Mouse (Mus musculus) kidney, adult 18-20 months (tissue): Measurements from ENCODE around the gene Csrp2.

Source experiments
- DNase-seq: peaks from one replicate; pipeline ENCODE4 v3.0.0; 2021

Gene Csrp2

GRCm38 (mm10) chr10:110931913-110932560 lies 12.4 kb downstream of the Csrp2 start:
- DNase-seq: no peak

- DNase-seq: no peak
These were observed 14.0 kb downstream of the Csrp2 start for GRCm38 (mm10) chr10:110933584-110933983.

GRCm38 (mm10) chr10:110935081-110935480 lies 15.5 kb downstream of the Csrp2 start:
- DNase-seq: no peak

- DNase-seq: no peak
These were observed 16.1 kb downstream of the Csrp2 start for GRCm38 (mm10) chr10:110935669-110936068.

- no peak for DNase-seq
These were observed 18.8 kb downstream of the Csrp2 start for GRCm38 (mm10) chr10:110938361-110938760.

- DNase-seq: no peak
These were observed 19.4 kb downstream of the Csrp2 start for GRCm38 (mm10) chr10:110938841-110939549.

- DNase-seq: no peak
These were observed 20.1 kb downstream of the Csrp2 start for GRCm38 (mm10) chr10:110939717-110940116.

- DNase-seq: no peak
These were observed 21.3 kb downstream of the Csrp2 start for GRCm38 (mm10) chr10:110940740-110941398.

- no peak for DNase-seq
These were observed 22.4 kb downstream of the Csrp2 start for GRCm38 (mm10) chr10:110941968-110942367.

- DNase-seq: no peak
These were observed 23.2 kb downstream of the Csrp2 start for GRCm38 (mm10) chr10:110942806-110943205.

- DNase-seq: no peak
These were observed 24.6 kb downstream of the Csrp2 start for GRCm38 (mm10) chr10:110944175-110944574.

GRCm38 (mm10) chr10:110945966-110946365 lies 26.4 kb downstream of the Csrp2 start:
- DNase-seq: no peak

GRCm38 (mm10) chr10:110947574-110947973 lies 28.0 kb downstream of the Csrp2 start:
- no peak for DNase-seq

- no peak for DNase-seq
These were observed 31.5 kb downstream of the Csrp2 start for GRCm38 (mm10) chr10:110951112-110951511.

- no peak for DNase-seq
These were observed 32.2 kb downstream of the Csrp2 start for GRCm38 (mm10) chr10:110951748-110952147.

- no peak for DNase-seq
These were observed 32.7 kb downstream of the Csrp2 start for GRCm38 (mm10) chr10:110952271-110952670.

- DNase-seq: peak; percentile 83
These were observed 33.4 kb downstream of the Csrp2 start for GRCm38 (mm10) chr10:110952937-110953451.

GRCm38 (mm10) chr10:110958879-110959278 lies 39.3 kb downstream of the Csrp2 start:
- DNase-seq: no peak

- DNase-seq: no peak
These were observed 40.2 kb downstream of the Csrp2 start for GRCm38 (mm10) chr10:110959781-110960180.

GRCm38 (mm10) chr10:110960841-110961240 lies 41.3 kb downstream of the Csrp2 start:
- no peak for DNase-seq

GRCm38 (mm10) chr10:110962172-110962571 lies 42.6 kb downstream of the Csrp2 start:
- DNase-seq: no peak

- DNase-seq: no peak
These were observed 51.5 kb downstream of the Csrp2 start for GRCm38 (mm10) chr10:110971044-110971443.

- DNase-seq: no peak
These were observed 51.9 kb downstream of the Csrp2 start for GRCm38 (mm10) chr10:110971483-110971882.

- no peak for DNase-seq
These were observed 52.4 kb downstream of the Csrp2 start for GRCm38 (mm10) chr10:110971998-110972397.
